Mouse (Mus musculus) midbrain, embryonic 11.5 days (tissue): ENCODE data around the gene Edar. TPM values are rescaled to one million over a fixed set of nuclear protein-coding genes. Genes with fewer than 3 reads are reported as not detected.

Source experiments
- ATAC-seq: fragments of 200-750 bp; cut with Nextera tagmentation; 2 replicates; pipeline ENCODE4 v1.8.0; 2017; ENCODE audit warnings: moderate TSS enrichment, moderate library complexity; ENCODE audit not compliant: low FRiP score
- DNase-seq: peaks from one replicate; pipeline ENCODE4 v3.0.0; 2015; ENCODE audit warnings: low spot score; ENCODE audit errors: missing footprints
- H3K27ac ChIP-seq: fragments of 300-500 bp; sonication (generic); 2 replicates; pipeline ENCODE4 v1.5.1; 2014; ENCODE audit warnings: low read depth, low read length
- H3K27me3 ChIP-seq: fragments of 300-500 bp; sonication (generic); 2 replicates; pipeline ENCODE4 v1.6.1; 2014; ENCODE audit warnings: mild to moderate bottlenecking, low read length, moderate library complexity, mixed read lengths; ENCODE audit not compliant: control insufficient read depth, insufficient read depth
- H3K36me3 ChIP-seq: fragments of 300-500 bp; sonication (generic); 2 replicates; pipeline ENCODE4 v1.6.1; 2014; ENCODE audit warnings: mild to moderate bottlenecking, low read length, moderate library complexity, mixed read lengths; ENCODE audit not compliant: control insufficient read depth, insufficient read depth
- H3K4me1 ChIP-seq: fragments of 300-500 bp; sonication (generic); 2 replicates; pipeline ENCODE4 v1.6.1; 2014; ENCODE audit warnings: low read length; ENCODE audit not compliant: control insufficient read depth, insufficient read depth
- H3K4me2 ChIP-seq: fragments of 300-500 bp; sonication (generic); 2 replicates; pipeline ENCODE4 v1.6.1; 2014; ENCODE audit warnings: mild to moderate bottlenecking, moderate library complexity
- H3K4me3 ChIP-seq: fragments of 300-500 bp; sonication (generic); 2 replicates; pipeline ENCODE4 v1.5.1; 2014; ENCODE audit warnings: low read depth, low read length
- H3K9ac ChIP-seq: fragments of 300-500 bp; sonication (generic); 2 replicates; pipeline ENCODE4 v1.6.1; 2014; ENCODE audit warnings: low read length
- H3K9me3 ChIP-seq: fragments of 300-500 bp; sonication (generic); 2 replicates; pipeline ENCODE4 v1.6.1; 2016; ENCODE audit warnings: low read length; ENCODE audit not compliant: control insufficient read depth
- WGBS: fragments of 180-500 bp; shearing (Covaris S2); extraction: QIAGEN DNeasy Blood & Tissue Kit; methylation state at CpG from one replicate; pipeline ENCODE4 v1.1.7; 2014; 5-methylcytosine and 5-hydroxymethylcytosine counted together
- polyA plus RNA-seq: library from polyadenylated mRNA; unstranded; fragments of >200 nt; fragmentation: Nextera tagmentation; extraction: Ambion mirVana; gene quantifications from 2 replicates; pipeline ENCODE4 v1.2.1, GENCODE M21; 2014

The Edar gene
- polyA plus RNA-seq, 1 experiment from 2014 or later, result 0.18 TPM

- Histone ChIP-seq H3K4me1 (no peaks in the 10 kb centered on the region), H3K27me3 (no peaks in the 10 kb centered on the region), H3K4me2 (no peak overlapping the region), H3K9me3 (no peaks in the 10 kb centered on the region), H3K9ac (no peak overlapping the region), H3K4me3 (no peak overlapping the region), H3K27ac (no peak overlapping the region), H3K36me3 (no peaks in the 10 kb centered on the region)
- no peak for DNase-seq
- 84% methylated on average over 5 of the region's 5 CpGs for WGBS
- no peak for ATAC-seq
Observed at GRCm38 (mm10) chr10:58616565-58616964, 58.9 kb downstream of the Edar start.

DNA sequence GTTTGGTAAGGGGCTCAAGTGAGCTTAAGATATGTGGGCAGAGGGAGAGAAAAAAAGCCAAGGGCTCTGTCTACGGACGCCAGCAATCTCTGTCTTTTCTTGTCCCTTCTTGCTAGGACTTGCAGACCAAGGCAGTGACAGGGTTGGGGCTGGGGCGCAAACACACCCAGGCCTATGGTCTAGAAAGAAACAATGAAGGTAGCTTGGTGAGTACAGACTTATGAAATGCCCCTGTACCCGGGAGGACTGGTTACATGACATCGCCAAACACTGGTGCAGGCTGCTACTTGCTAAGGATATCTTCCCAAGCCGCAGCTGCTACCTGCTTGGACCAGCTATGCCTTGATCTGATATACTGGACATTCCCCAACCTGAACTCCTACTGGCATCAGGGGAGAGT lies 60.9 kb downstream of the Edar start:
- Histone ChIP-seq H3K4me1 (no peaks in the 10 kb centered on the region), H3K9ac (no peak overlapping the region), H3K4me3 (no peak overlapping the region), H3K36me3 (no peaks in the 10 kb centered on the region), H3K9me3 (no peaks in the 10 kb centered on the region), H3K4me2 (no peak overlapping the region), H3K27ac (no peak overlapping the region), H3K27me3 (no peaks in the 10 kb centered on the region)
- 81% methylated on average over 6 of the region's 6 CpGs for WGBS
- ATAC-seq (no peak), DNase-seq (no peak)

GRCm38 (mm10) chr10:58610484-58611261 lies 64.8 kb downstream of the Edar start:
- no peaks in the 10 kb centered on the region for H3K36me3 ChIP-seq
- no peaks in the 10 kb centered on the region for H3K27me3 ChIP-seq
- DNase-seq (no peak), ATAC-seq (no peak)
- H3K9ac ChIP-seq, result no peak overlapping the region
- no peaks in the 10 kb centered on the region for H3K9me3 ChIP-seq
- H3K27ac ChIP-seq, result no peak overlapping the region
- no peak overlapping the region for H3K4me3 ChIP-seq
- no peaks in the 10 kb centered on the region for H3K4me1 ChIP-seq
- WGBS, result 87% methylated on average over 7 of the region's 7 CpGs
- no peak overlapping the region for H3K4me2 ChIP-seq

- ATAC-seq (no peak), DNase-seq (no peak)
- Histone ChIP-seq H3K9ac (no peak overlapping the region), H3K27me3 (no peaks in the 10 kb centered on the region), H3K4me1 (no peaks in the 10 kb centered on the region), H3K9me3 (no peaks in the 10 kb centered on the region), H3K36me3 (no peaks in the 10 kb centered on the region), H3K27ac (no peak overlapping the region), H3K4me3 (no peak overlapping the region), H3K4me2 (no peak overlapping the region)
- 87% methylated on average over 3 of the region's 3 CpGs for WGBS
Observed at GRCm38 (mm10) chr10:58608858-58609257, 66.6 kb downstream of the Edar start.

GRCm38 (mm10) chr10:58606356-58606755 lies 69.1 kb downstream of the Edar start:
- Histone ChIP-seq H3K4me2 (no peak overlapping the region), H3K4me3 (no peak overlapping the region), H3K9ac (no peak overlapping the region), H3K4me1 (peaks cover 3% of the 10 kb centered on the region), H3K27me3 (no peaks in the 10 kb centered on the region), H3K36me3 (no peaks in the 10 kb centered on the region), H3K9me3 (no peaks in the 10 kb centered on the region), H3K27ac (no peak overlapping the region)
- ATAC-seq (no peak), DNase-seq (no peak)
- 85% methylated on average over 3 of the region's 3 CpGs for WGBS

DNA sequence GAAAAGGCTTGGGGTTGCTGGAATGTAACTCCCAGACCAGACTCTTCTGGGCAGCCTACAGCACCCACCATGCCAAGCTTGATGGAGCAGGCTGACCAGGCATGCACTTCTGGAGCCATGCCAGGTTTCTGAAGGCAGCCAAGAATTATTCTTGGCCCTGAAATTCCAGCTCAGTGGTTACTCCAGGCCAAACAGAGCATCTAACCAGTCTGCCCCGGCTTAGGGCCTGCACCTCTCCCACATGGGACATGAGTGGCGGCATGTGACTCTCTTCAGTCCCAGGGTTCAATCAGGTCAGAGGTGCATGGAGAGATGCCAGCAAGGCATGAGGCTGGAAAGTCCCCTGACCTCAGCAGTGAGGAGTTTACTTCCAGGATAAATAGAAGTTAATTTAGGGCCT lies 70.7 kb downstream of the Edar start:
- no peak overlapping the region for H3K4me3 ChIP-seq
- ATAC-seq (no peak), DNase-seq (no peak)
- H3K27me3 ChIP-seq, result no peaks in the 10 kb centered on the region
- no peak overlapping the region for H3K9ac ChIP-seq
- H3K9me3 ChIP-seq, result no peaks in the 10 kb centered on the region
- peaks cover 6% of the 10 kb centered on the region for H3K4me1 ChIP-seq
- H3K4me2 ChIP-seq, result no peak overlapping the region
- H3K27ac ChIP-seq, result no peak overlapping the region
- WGBS, result 82% methylated on average over 2 of the region's 2 CpGs
- no peaks in the 10 kb centered on the region for H3K36me3 ChIP-seq

GRCm38 (mm10) chr10:58601946-58602345 lies 73.5 kb downstream of the Edar start:
- ATAC-seq (no peak), DNase-seq (peak; percentile 78)
- H3K27ac ChIP-seq, result no peak overlapping the region
- H3K4me2 ChIP-seq, result no peak overlapping the region
- no peaks in the 10 kb centered on the region for H3K36me3 ChIP-seq
- H3K9ac ChIP-seq, result no peak overlapping the region
- WGBS, result 78% methylated on average over 7 of the region's 7 CpGs
- H3K4me3 ChIP-seq, result no peak overlapping the region
- H3K4me1 ChIP-seq, result peaks cover 6% of the 10 kb centered on the region
- H3K27me3 ChIP-seq, result no peaks in the 10 kb centered on the region
- H3K9me3 ChIP-seq, result no peaks in the 10 kb centered on the region

GRCm38 (mm10) chr10:58601431-58601901 lies 74.0 kb downstream of the Edar start:
- Histone ChIP-seq H3K4me3 (no peak overlapping the region), H3K9ac (0 out of 2 replicates have a peak overlapping the region, but pooled peaks have one; percentile 16), H3K9me3 (no peaks in the 10 kb centered on the region), H3K27me3 (no peaks in the 10 kb centered on the region), H3K4me2 (no peak overlapping the region), H3K4me1 (peaks cover 6% of the 10 kb centered on the region), H3K36me3 (no peaks in the 10 kb centered on the region), H3K27ac (no peak overlapping the region; the same call in 1 of the 2 replicates)
- ATAC-seq (peak; percentile 30; the same call in 1 of the 2 replicates), DNase-seq (peak; percentile 82)
- WGBS, result 20% methylated on average over 6 of the region's 6 CpGs

DNA sequence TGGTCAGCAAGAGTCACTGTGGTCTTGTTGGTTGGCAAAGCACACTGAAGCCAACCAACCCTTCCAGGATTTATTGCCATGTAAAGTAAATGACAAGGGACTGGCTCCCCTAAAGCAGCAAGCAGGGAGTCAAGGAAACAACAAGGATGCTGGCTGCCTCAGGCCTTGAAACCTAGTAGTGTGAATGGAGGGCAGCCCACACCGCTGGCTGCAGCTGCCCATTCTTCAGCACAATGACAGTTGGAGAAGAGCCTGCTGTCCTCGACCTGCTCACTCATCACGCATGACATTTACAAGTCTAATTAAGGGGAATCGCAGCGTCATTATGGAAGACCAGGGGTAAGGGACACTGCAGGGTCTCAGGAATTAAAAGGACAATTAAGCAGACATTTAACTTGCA lies 74.5 kb downstream of the Edar start:
- DNase-seq (peak; percentile 81), ATAC-seq (peak; percentile 48; the same call in 1 of the 2 replicates)
- Histone ChIP-seq H3K27ac (no peak overlapping the region), H3K4me2 (no peak overlapping the region), H3K9me3 (no peaks in the 10 kb centered on the region), H3K4me1 (peaks cover 6% of the 10 kb centered on the region), H3K36me3 (no peaks in the 10 kb centered on the region), H3K9ac (no peak overlapping the region), H3K4me3 (no peak overlapping the region), H3K27me3 (no peaks in the 10 kb centered on the region)
- WGBS, result 7% methylated on average over 5 of the region's 5 CpGs
